8 mouse cellular contexts compared by ENCODE assay signal in genomic region chr3:66219655-66220191, GRCm38 (mm10). TPM values are rescaled to one million over a fixed set of nuclear protein-coding genes. Genes with fewer than 3 reads are reported as not detected.
DNase-seq lines count a peak whose midpoint lies in the region; ATAC-seq and TF ChIP-seq lines count a peak whose summit lies in the region.

Ptx3 (plus strand) TSS chr3:66219910.

- peak within 1 kb of the TSS; percentile 85 for H3K4me2 ChIP-seq in forebrain, embryonic 12.5 days
- peak within 1 kb of the TSS; percentile 95 for H3K4me2 ChIP-seq in limb, embryonic 11.5 days (ENCODE audit: low read depth, severe bottlenecking)
- peak within 1 kb of the TSS; percentile 96 for H3K4me2 ChIP-seq in neural tube, embryonic 14.5 days (ENCODE audit: low read depth, low read length)

- no peak within 1 kb of the TSS for H3K4me3 ChIP-seq in C2C12 (ENCODE audit: insufficient read depth, poor library complexity, severe bottlenecking)
- H3K4me3 ChIP-seq in forebrain, embryonic 12.5 days (replicated peaks): peak within 1 kb of the TSS; percentile 66
- peak within 1 kb of the TSS; percentile 51 for H3K4me3 ChIP-seq in limb, embryonic 11.5 days (ENCODE audit: low read depth, low read length)
- H3K4me3 ChIP-seq in neural tube, embryonic 14.5 days (ENCODE audit: low read depth, low read length): peak within 1 kb of the TSS; percentile 57

- peak; percentile 41 for ATAC-seq in forebrain, embryonic 12.5 days (ENCODE audit: low FRiP score)
- ATAC-seq in limb, embryonic 11.5 days (ENCODE audit: insufficient number of reproducible peaks, low FRiP score, low TSS enrichment, low read depth): no peak
- ATAC-seq in neural tube, embryonic 14.5 days (ENCODE audit: low read depth): peak; percentile 29; the same call in 1 of the 2 replicates

- H3K79me3 ChIP-seq in C2C12 (ENCODE audit: low read depth): no peaks in the 10 kb centered on the region

- H3ac ChIP-seq in C2C12 (ENCODE audit: control insufficient read depth, insufficient read length, low read depth): peak within 1 kb of the TSS; percentile 1

- H3K36me3 ChIP-seq in C2C12 (ENCODE audit: control insufficient read depth, insufficient read depth): no peaks in the 10 kb centered on the region
- 0 out of 2 replicates have a peak, but pooled peaks cover 3% of the 10 kb centered on the region for H3K36me3 ChIP-seq in forebrain, embryonic 12.5 days (replicated peaks)
- H3K36me3 ChIP-seq in limb, embryonic 11.5 days (ENCODE audit: control insufficient read depth, insufficient read depth, low read length): no peaks in the 10 kb centered on the region
- H3K36me3 ChIP-seq in neural tube, embryonic 14.5 days (ENCODE audit: control insufficient read depth, insufficient read depth, low read length): no peaks in the 10 kb centered on the region

- peak within 1 kb of the TSS; percentile 84 for H3K9ac ChIP-seq in forebrain, embryonic 12.5 days
- H3K9ac ChIP-seq in limb, embryonic 11.5 days (ENCODE audit: low read length): peak within 1 kb of the TSS; percentile 79
- H3K9ac ChIP-seq in neural tube, embryonic 14.5 days (replicated peaks; ENCODE audit: low read depth, low read length): peak within 1 kb of the TSS; percentile 68

- peak; percentile 7 for DNase-seq in adrenal gland, adult 2 months
- no peak for DNase-seq in adrenal gland, adult (ENCODE audit: inconsistent age in 2 of 2, low spot score in 1 of 2)
- peak; percentile 70 for DNase-seq in limb, embryonic 11.5 days (ENCODE audit: low spot score)
- no peak for DNase-seq in cerebellum, adult 18-20 months
- DNase-seq in spleen, postnatal 10 days (ENCODE audit: low spot score in 2 of 2): no peak

- H3K4me1 ChIP-seq in forebrain, embryonic 12.5 days: peaks cover 13% of the 10 kb centered on the region
- peaks cover 11% of the 10 kb centered on the region; the same call in 1 of the 2 replicates for H3K4me1 ChIP-seq in limb, embryonic 11.5 days (ENCODE audit: control insufficient read depth, insufficient read depth, low read length)
- peaks cover 9% of the 10 kb centered on the region for H3K4me1 ChIP-seq in neural tube, embryonic 14.5 days (ENCODE audit: control insufficient read depth, insufficient read depth, low read length)

- TF ChIP-seq CTCF in C2C12 (IDR thresholded peaks at IDR 0.05; ENCODE audit: control insufficient read depth, insufficient read depth, insufficient read length): no peak

- no peaks in the 10 kb centered on the region for H3K9me3 ChIP-seq in forebrain, embryonic 12.5 days
- H3K9me3 ChIP-seq in limb, embryonic 11.5 days (ENCODE audit: control insufficient read depth, low read length): no peaks in the 10 kb centered on the region
- H3K9me3 ChIP-seq in neural tube, embryonic 14.5 days (ENCODE audit: control insufficient read depth, low read length): no peaks in the 10 kb centered on the region

- under 1% methylated on average over 20 of the region's 20 CpGs for WGBS in forebrain, embryonic 12.5 days
- 2% methylated on average over 20 of the region's 20 CpGs for WGBS in limb, embryonic 11.5 days
- WGBS in neural tube, embryonic 14.5 days: 2% methylated on average over 20 of the region's 20 CpGs

- H3K27ac ChIP-seq in forebrain, embryonic 12.5 days: peak within 1 kb of the TSS; percentile 86
- peak within 1 kb of the TSS; percentile 75 for H3K27ac ChIP-seq in limb, embryonic 11.5 days (replicated peaks; ENCODE audit: low read depth, low read length)
- no peak within 1 kb of the TSS for H3K27ac ChIP-seq in neural tube, embryonic 14.5 days (ENCODE audit: low read depth, low read length)

- no peaks in the 10 kb centered on the region for H3K27me3 ChIP-seq in C2C12 (ENCODE audit: control insufficient read depth, insufficient read depth, insufficient read length)
- peaks cover 4% of the 10 kb centered on the region; the same call in 1 of the 2 replicates for H3K27me3 ChIP-seq in forebrain, embryonic 12.5 days
- H3K27me3 ChIP-seq in limb, embryonic 11.5 days (ENCODE audit: control insufficient read depth, insufficient read depth, low read length): no peaks in the 10 kb centered on the region
- no peaks in the 10 kb centered on the region for H3K27me3 ChIP-seq in neural tube, embryonic 14.5 days (ENCODE audit: control insufficient read depth, insufficient read depth, low read length)

- no peaks in the 10 kb centered on the region for H3K79me2 ChIP-seq in C2C12 (ENCODE audit: control insufficient read depth, insufficient read depth)

TF ChIP-seq in C2C12, 6 proteins besides CTCF, POLR2A, EP300 and RAD21:
- TF ChIP-seq FOSL1 (IDR thresholded peaks at IDR 0.05; ENCODE audit: insufficient read depth, low read length, poor library complexity, severe bottlenecking) (no peak), MYOD1 (IDR thresholded peaks at IDR 0.05; ENCODE audit: control insufficient read depth, insufficient read length, low read depth) (no peak), CEBPB (IDR thresholded peaks at IDR 0.05; ENCODE audit: low read depth) (no peak), USF1 (IDR thresholded peaks at IDR 0.05; ENCODE audit: low read depth) (no peak), MAX (IDR thresholded peaks at IDR 0.05) (no peak), MYOG (IDR thresholded peaks at IDR 0.05; ENCODE audit: control insufficient read depth, extremely low read depth, insufficient read length) (no peak)

RNA-seq across cellular contexts. Expression of gene Ptx3, which starts in this region (rescaled TPM):
- total RNA-seq in adrenal gland, adult 2 months (2021): under 1 TPM; 0.14 to 0.20 TPM
- 0.12 TPM in 1 of 2 replicates, not detected in the other for polyA plus RNA-seq in adrenal gland, adult 2 months (2012; rRNA removed)
- 0.06 TPM for polyA plus RNA-seq in C2C12 (2012; fragmentation: generic; extraction: Trizol)
- 34.9 and 45.4 TPM in 2 replicates for polyA plus RNA-seq in forebrain, embryonic 12.5 days (2016; fragmentation: Nextera tagmentation; extraction: Ambion mirVana)
- 9.1 and 10.9 TPM in 2 replicates for polyA plus RNA-seq in limb, embryonic 11.5 days (2014; fragmentation: Nextera tagmentation; extraction: Ambion mirVana)
- polyA plus RNA-seq in neural tube, embryonic 14.5 days (2014; fragmentation: Nextera tagmentation; extraction: Ambion mirVana): 3.0 and 4.4 TPM in 2 replicates

Comparison
In these comparisons a context has a peak if more than half of its experiments do, and no peak if none do; other contexts are left out.
1. Peak in DNase-seq in adrenal gland, adult 2 months; RNA of the gene not detected or under 1 TPM.